Mouse (Mus musculus) kidney, adult 9 months (tissue): ENCODE data around the gene Rnf150.
"Not testable (repeated sequence)": the region's sequence is repeated elsewhere in the genome, so short reads cannot be mapped to it uniquely, and the experiment has no call there.

Source experiments
- DNase-seq: peaks from one replicate; pipeline ENCODE4 v3.0.0; 2022

Rnf150 gene

GRCm38 (mm10) chr8:83078701-83079533 lies 215.8 kb downstream of the Rnf150 start:
- no peak for DNase-seq

- DNase-seq: no peak
These were observed 216.3 kb downstream of the Rnf150 start for GRCm38 (mm10) chr8:83079534-83079844.

- DNase-seq: no peak
These were observed 218.1 kb downstream of the Rnf150 start for GRCm38 (mm10) chr8:83081266-83081665.

GRCm38 (mm10) chr8:83081806-83082205 lies 218.7 kb downstream of the Rnf150 start:
- DNase-seq: not testable (repeated sequence)

- DNase-seq: no peak
These were observed 219.1 kb downstream of the Rnf150 start for GRCm38 (mm10) chr8:83082251-83082650.

GRCm38 (mm10) chr8:83083452-83083851 lies 220.3 kb downstream of the Rnf150 start:
- no peak for DNase-seq

- DNase-seq: no peak
These were observed 222.4 kb downstream of the Rnf150 start for GRCm38 (mm10) chr8:83085581-83085980.

GRCm38 (mm10) chr8:83086625-83087024 lies 223.5 kb downstream of the Rnf150 start:
- DNase-seq: no peak

- no peak for DNase-seq
These were observed 224.4 kb downstream of the Rnf150 start for GRCm38 (mm10) chr8:83087604-83088003.

- DNase-seq: no peak
These were observed 225.0 kb downstream of the Rnf150 start for GRCm38 (mm10) chr8:83088156-83088555.

GRCm38 (mm10) chr8:83089336-83089986 lies 226.3 kb downstream of the Rnf150 start:
- DNase-seq: peak; percentile 88

GRCm38 (mm10) chr8:83090446-83090845 lies 227.3 kb downstream of the Rnf150 start:
- no peak for DNase-seq

GRCm38 (mm10) chr8:83100041-83100440 lies 236.9 kb downstream of the Rnf150 start:
- peak; percentile 47 for DNase-seq

- DNase-seq: no peak
These were observed 239.9 kb downstream of the Rnf150 start for GRCm38 (mm10) chr8:83102957-83103510.

GRCm38 (mm10) chr8:83103968-83104367 lies 240.8 kb downstream of the Rnf150 start:
- no peak for DNase-seq

- no peak for DNase-seq
These were observed 246.6 kb downstream of the Rnf150 start for GRCm38 (mm10) chr8:83109756-83110155.

GRCm38 (mm10) chr8:83110177-83110576 lies 247.0 kb downstream of the Rnf150 start:
- DNase-seq: no peak

GRCm38 (mm10) chr8:83135086-83135485 lies 271.9 kb downstream of the Rnf150 start:
- DNase-seq: peak; percentile 62

GRCm38 (mm10) chr8:83140068-83140467 lies 276.9 kb downstream of the Rnf150 start:
- peak; percentile 4 for DNase-seq

- peak; percentile 5 for DNase-seq
These were observed 277.6 kb downstream of the Rnf150 start for GRCm38 (mm10) chr8:83140701-83141111.
